Mouse (Mus musculus) forebrain, embryonic 10.5 days (tissue): ENCODE results near the gene Hsd11b2. TPM values are rescaled to one million over a fixed set of nuclear protein-coding genes. Genes with fewer than 3 reads are reported as not detected.
A peak's percentile ranks its signal among the peaks of the same experiment; 100 is the strongest.

Source experiments
- DNase-seq: peaks from one replicate; pipeline ENCODE4 v3.0.0-alpha.2; 2017; ENCODE audit warnings: low spot score; ENCODE audit errors: extremely low spot score
- H3K27ac ChIP-seq: fragments of 300-500 bp; sonication (generic); 2 replicates; pipeline ENCODE4 v1.5.1; 2016; ENCODE audit warnings: mild to moderate bottlenecking
- H3K27me3 ChIP-seq: fragments of 300-500 bp; sonication (generic); 2 replicates; pipeline ENCODE4 v1.6.1; 2016; ENCODE audit warnings: mild to moderate bottlenecking; ENCODE audit not compliant: poor library complexity, severe bottlenecking
- H3K36me3 ChIP-seq: fragments of 300-500 bp; sonication (generic); replicated peaks from 2 replicates; pipeline ENCODE4 v1.6.1; 2016; ENCODE audit warnings: mild to moderate bottlenecking, moderate library complexity
- H3K4me1 ChIP-seq: fragments of 300-500 bp; sonication (generic); 2 replicates; pipeline ENCODE4 v1.6.1; 2016
- H3K4me3 ChIP-seq: fragments of 300-500 bp; sonication (generic); 2 replicates; pipeline ENCODE4 v1.5.1; 2016; ENCODE audit warnings: mild to moderate bottlenecking, moderate library complexity
- H3K9me3 ChIP-seq: fragments of 300-500 bp; sonication (generic); 2 replicates; pipeline ENCODE4 v1.6.1; 2016; ENCODE audit warnings: mild to moderate bottlenecking, moderate library complexity
- WGBS: fragments of 180-500 bp; shearing (Covaris S2); methylation state at CpG from one replicate; pipeline ENCODE4 v1.1.7; 2016; 5-methylcytosine and 5-hydroxymethylcytosine counted together
- polyA plus RNA-seq: library from polyadenylated mRNA; unstranded; fragments of >200 nt; fragmentation: Nextera tagmentation; extraction: Ambion mirVana; gene quantifications from 2 replicates; pipeline ENCODE4 v1.2.1, GENCODE M21; 2016

Gene Hsd11b2
- polyA plus RNA-seq, 1 experiment from 2014 or later = 15.6 TPM

GRCm38 (mm10) chr8:105517346-105517745, 1.2 kb upstream of the Hsd11b2 start:
- no peak for DNase-seq
- peaks cover 5% of the 10 kb centered on the region for H3K36me3 ChIP-seq
- 48% methylated on average over 8 of the region's 8 CpGs for WGBS
- H3K4me1 ChIP-seq = peaks cover 72% of the 10 kb centered on the region
- H3K27ac ChIP-seq = 0 out of 2 replicates have a peak overlapping the region, but pooled peaks have one; percentile 89
- H3K4me3 ChIP-seq = no peak overlapping the region
- H3K9me3 ChIP-seq = no peaks in the 10 kb centered on the region
- H3K27me3 ChIP-seq = peaks cover 66% of the 10 kb centered on the region

DNA sequence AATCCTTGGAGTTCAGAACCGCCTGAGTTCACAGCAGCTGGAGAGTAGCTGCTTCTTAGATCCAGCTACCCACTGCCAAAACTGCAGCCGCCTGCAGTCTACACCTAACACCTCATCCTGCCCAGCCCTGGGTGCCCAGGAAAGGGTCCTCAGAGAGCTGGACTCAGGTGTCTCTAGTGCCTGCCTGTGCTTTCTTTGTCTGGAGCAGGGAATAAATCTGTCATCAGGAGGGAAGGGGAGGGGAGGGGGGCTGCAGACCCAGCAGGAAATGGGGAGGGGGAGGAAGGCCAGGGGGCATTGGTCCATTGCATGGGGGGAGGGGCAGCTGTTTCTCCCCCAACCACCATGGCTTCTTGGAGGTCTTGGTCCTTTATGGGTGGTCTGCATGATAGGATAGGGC, 1.0 kb downstream of the Hsd11b2 start:
- WGBS = 2% methylated on average over 2 of the region's 2 CpGs
- peaks cover 26% of the 10 kb centered on the region for H3K36me3 ChIP-seq
- H3K9me3 ChIP-seq = no peaks in the 10 kb centered on the region
- DNase-seq = no peak
- H3K4me3 ChIP-seq = peak overlapping the region; percentile 75
- H3K4me1 ChIP-seq = peaks cover 77% of the 10 kb centered on the region
- H3K27me3 ChIP-seq = peaks cover 57% of the 10 kb centered on the region
- peak overlapping the region; percentile 89 for H3K27ac ChIP-seq

DNA sequence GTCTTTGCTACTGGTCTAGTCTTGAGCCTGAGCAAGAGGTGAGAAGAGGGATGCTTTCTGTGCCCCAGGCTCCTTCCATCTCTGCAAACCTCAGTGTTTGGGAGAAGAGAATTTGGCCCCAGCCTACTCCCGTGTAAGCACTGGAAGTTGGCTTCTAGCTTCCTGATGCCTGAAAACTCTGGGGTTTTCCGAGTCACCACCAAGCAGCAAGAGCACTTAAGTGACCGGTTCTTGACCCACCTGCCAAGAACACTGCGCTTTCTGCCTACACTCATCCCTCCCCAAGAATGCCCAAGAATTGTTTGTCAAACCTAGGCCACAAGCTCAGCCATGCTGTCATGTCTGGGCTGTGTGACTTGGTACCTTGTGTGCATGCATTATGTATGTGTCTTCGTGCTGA, 2.0 kb downstream of the Hsd11b2 start:
- DNase-seq = no peak
- 23% methylated on average over 5 of the region's 5 CpGs for WGBS
- Histone ChIP-seq H3K9me3 (no peaks in the 10 kb centered on the region), H3K4me3 (peak overlapping the region; percentile 75), H3K27me3 (peaks cover 48% of the 10 kb centered on the region), H3K4me1 (peaks cover 77% of the 10 kb centered on the region), H3K27ac (peak overlapping the region; percentile 89), H3K36me3 (peaks cover 35% of the 10 kb centered on the region)

GRCm38 (mm10) chr8:105521061-105521460, 2.5 kb downstream of the Hsd11b2 start:
- Histone ChIP-seq H3K36me3 (peaks cover 35% of the 10 kb centered on the region), H3K4me1 (peaks cover 73% of the 10 kb centered on the region), H3K9me3 (no peaks in the 10 kb centered on the region), H3K27ac (peak overlapping the region; percentile 89), H3K27me3 (peaks cover 43% of the 10 kb centered on the region), H3K4me3 (peak overlapping the region; percentile 75)
- DNase-seq = peak; percentile 57
- WGBS = 1% methylated on average over 3 of the region's 3 CpGs

- WGBS = 86% methylated on average over 21 of the region's 21 CpGs
- H3K36me3 ChIP-seq = peaks cover 38% of the 10 kb centered on the region
- H3K4me3 ChIP-seq = no peak overlapping the region
- H3K4me1 ChIP-seq = peaks cover 63% of the 10 kb centered on the region
- DNase-seq = no peak
- H3K27me3 ChIP-seq = peaks cover 31% of the 10 kb centered on the region
- H3K27ac ChIP-seq = peak overlapping the region; percentile 89; the same call in 1 of the 2 replicates
- H3K9me3 ChIP-seq = no peaks in the 10 kb centered on the region
Observed at GRCm38 (mm10) chr8:105521995-105522769, 3.6 kb downstream of the Hsd11b2 start.

- H3K27me3 ChIP-seq = peaks cover 24% of the 10 kb centered on the region
- WGBS = 83% methylated on average over 9 of the region's 9 CpGs
- DNase-seq = no peak
- H3K9me3 ChIP-seq = no peaks in the 10 kb centered on the region
- H3K4me3 ChIP-seq = no peak overlapping the region
- no peak overlapping the region for H3K27ac ChIP-seq
- peaks cover 56% of the 10 kb centered on the region for H3K4me1 ChIP-seq
- H3K36me3 ChIP-seq = peaks cover 39% of the 10 kb centered on the region
Observed at GRCm38 (mm10) chr8:105522890-105523289, 4.3 kb downstream of the Hsd11b2 start.

- 93% methylated on average over 2 of the region's 2 CpGs for WGBS
- peaks cover 26% of the 10 kb centered on the region for H3K4me1 ChIP-seq
- no peaks in the 10 kb centered on the region for H3K27me3 ChIP-seq
- no peak overlapping the region for H3K4me3 ChIP-seq
- H3K36me3 ChIP-seq = peaks cover 54% of the 10 kb centered on the region
- no peak overlapping the region for H3K27ac ChIP-seq
- H3K9me3 ChIP-seq = no peaks in the 10 kb centered on the region
- DNase-seq = no peak
Observed at GRCm38 (mm10) chr8:105527110-105527509, 8.6 kb downstream of the Hsd11b2 start.

DNA sequence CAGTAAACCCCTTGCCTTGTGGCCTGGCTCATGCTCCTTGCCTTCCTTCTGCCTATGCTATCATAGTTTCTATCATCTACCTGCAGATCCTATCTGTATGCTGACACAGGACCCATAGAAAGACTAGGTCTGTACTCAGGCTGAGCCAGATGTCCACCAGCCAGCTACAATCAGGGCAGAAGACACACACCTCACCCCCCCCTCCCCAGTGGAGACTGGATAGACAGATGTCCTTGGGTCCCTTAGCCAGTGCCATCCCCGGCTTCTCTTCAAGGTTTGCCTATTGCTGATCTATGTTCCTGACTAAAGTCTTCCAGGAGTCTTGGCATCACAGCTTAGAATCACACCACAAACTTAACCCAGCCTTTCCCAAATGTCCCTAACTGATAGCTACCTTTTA, 9.7 kb downstream of the Hsd11b2 start:
- 93% methylated on average over 1 of the region's 1 CpGs for WGBS

GRCm38 (mm10) chr8:105529271-105529670, 10.7 kb downstream of the Hsd11b2 start:
- H3K4me1 ChIP-seq = peaks cover 25% of the 10 kb centered on the region
- WGBS = 93% methylated on average over 3 of the region's 3 CpGs

More for the DNA sequence above, 9.7 kb downstream of the Hsd11b2 start:
- no peak overlapping the region for H3K27ac ChIP-seq
- peaks cover 43% of the 10 kb centered on the region for H3K36me3 ChIP-seq
- H3K27me3 ChIP-seq = no peaks in the 10 kb centered on the region
- H3K4me1 ChIP-seq = peaks cover 18% of the 10 kb centered on the region
- H3K9me3 ChIP-seq = no peaks in the 10 kb centered on the region
- H3K4me3 ChIP-seq = no peak overlapping the region
- no peak for DNase-seq

GRCm38 (mm10) chr8:105531774-105532173, 13.2 kb downstream of the Hsd11b2 start:
- Histone ChIP-seq H3K36me3 (peaks cover 35% of the 10 kb centered on the region), H3K4me1 (peaks cover 25% of the 10 kb centered on the region), H3K9me3 (no peaks in the 10 kb centered on the region), H3K4me3 (no peak overlapping the region), H3K27ac (no peak overlapping the region), H3K27me3 (no peaks in the 10 kb centered on the region)
- 64% methylated on average over 2 of the region's 2 CpGs for WGBS
- no peak for DNase-seq

More at GRCm38 (mm10) chr8:105529271-105529670, 10.7 kb downstream of the Hsd11b2 start:
- H3K9me3 ChIP-seq = no peaks in the 10 kb centered on the region
- H3K4me3 ChIP-seq = no peak overlapping the region
- peaks cover 34% of the 10 kb centered on the region for H3K36me3 ChIP-seq
- DNase-seq = no peak
- no peaks in the 10 kb centered on the region for H3K27me3 ChIP-seq
- H3K27ac ChIP-seq = no peak overlapping the region

GRCm38 (mm10) chr8:105533439-105533838, 14.9 kb downstream of the Hsd11b2 start:
- H3K9me3 ChIP-seq = no peaks in the 10 kb centered on the region
- H3K36me3 ChIP-seq = peaks cover 45% of the 10 kb centered on the region
- 29% methylated on average over 2 of the region's 2 CpGs for WGBS
- H3K27ac ChIP-seq = peak overlapping the region; percentile 70
- H3K4me3 ChIP-seq = no peak overlapping the region
- no peak for DNase-seq
- H3K4me1 ChIP-seq = peaks cover 25% of the 10 kb centered on the region
- no peaks in the 10 kb centered on the region for H3K27me3 ChIP-seq

DNA sequence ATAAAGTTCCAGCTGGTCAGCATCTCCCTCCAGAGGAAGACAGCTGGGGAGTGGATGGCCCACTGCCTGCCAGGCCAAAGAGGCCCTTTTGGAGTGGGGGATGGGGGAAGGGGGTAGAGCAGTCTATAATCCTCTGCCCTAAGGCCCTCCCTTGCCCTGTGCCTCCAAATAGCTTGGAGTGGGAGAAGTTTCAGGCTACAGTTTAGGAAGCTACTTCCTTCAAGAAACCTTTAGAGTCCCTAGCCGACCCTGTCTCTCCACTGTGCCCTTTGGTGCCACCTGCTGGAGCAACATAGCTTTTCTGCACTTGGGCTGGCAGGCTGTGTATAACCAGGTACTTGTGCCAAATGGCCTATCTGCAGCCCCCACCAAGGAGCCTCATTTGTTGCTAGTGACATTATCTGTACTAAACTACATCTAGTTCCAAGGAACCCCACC, 15.4 kb downstream of the Hsd11b2 start:
- peak; percentile 75 for DNase-seq
- peaks cover 24% of the 10 kb centered on the region for H3K4me1 ChIP-seq
- 7% methylated on average over 1 of the region's 1 CpGs for WGBS
- peaks cover 46% of the 10 kb centered on the region for H3K36me3 ChIP-seq
- H3K27ac ChIP-seq = peak overlapping the region; percentile 70
- H3K27me3 ChIP-seq = no peaks in the 10 kb centered on the region
- no peak overlapping the region for H3K4me3 ChIP-seq
- H3K9me3 ChIP-seq = no peaks in the 10 kb centered on the region

GRCm38 (mm10) chr8:105536546-105536945, 18.0 kb downstream of the Hsd11b2 start:
- Histone ChIP-seq H3K36me3 (peaks cover 45% of the 10 kb centered on the region), H3K9me3 (no peaks in the 10 kb centered on the region), H3K4me1 (peaks cover 12% of the 10 kb centered on the region), H3K4me3 (no peak overlapping the region), H3K27ac (no peak overlapping the region), H3K27me3 (no peaks in the 10 kb centered on the region)
- no peak for DNase-seq
- 91% methylated on average over 3 of the region's 3 CpGs for WGBS
